Mouse (Mus musculus) naive thymus-derived CD4-positive, alpha-beta T cell, adult 2 months (primary cell): ENCODE data around the gene Eci2.
"Not testable (repeated sequence)": the region's sequence is repeated elsewhere in the genome, so short reads cannot be mapped to it uniquely, and the experiment has no call there.

ENCODE experiments used
- DNase-seq: peaks from one replicate; pipeline ENCODE4 v3.0.0-alpha.2; 2011; ENCODE audit warnings: low read depth

Eci2 gene

DNA sequence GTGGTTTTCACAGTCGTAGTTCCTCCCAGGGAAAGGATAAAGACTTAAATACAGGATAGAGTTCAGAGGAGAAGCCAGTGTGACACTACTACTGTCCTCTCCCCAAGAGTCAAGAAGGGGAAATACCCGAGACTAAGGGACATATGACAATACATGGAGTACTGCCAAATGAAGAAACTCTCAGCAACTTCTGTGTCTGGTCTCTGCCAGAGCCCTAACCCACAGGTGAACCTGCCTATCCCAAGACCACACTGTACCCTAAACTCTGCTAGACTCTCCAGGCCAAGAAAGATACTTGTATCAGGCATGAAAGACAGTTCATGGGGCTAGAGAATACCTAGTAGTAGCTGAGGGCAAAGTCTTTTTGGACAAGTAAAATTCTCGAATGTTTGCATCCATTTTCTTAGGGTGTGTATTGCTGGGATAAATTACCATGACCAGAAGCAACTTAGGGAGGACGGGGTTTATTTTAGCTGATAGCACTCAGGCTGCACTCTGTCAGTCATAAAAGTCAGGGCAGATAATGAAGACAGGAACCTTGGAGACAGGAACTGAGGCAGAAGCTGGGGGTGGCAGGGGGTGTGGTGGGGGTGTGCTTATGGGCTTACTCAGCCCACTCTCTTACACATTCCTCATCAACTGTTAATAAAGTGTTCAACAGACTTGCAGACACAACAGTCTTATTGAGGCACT, 35.2 kb downstream of the Eci2 start:
- no peak for DNase-seq

DNA sequence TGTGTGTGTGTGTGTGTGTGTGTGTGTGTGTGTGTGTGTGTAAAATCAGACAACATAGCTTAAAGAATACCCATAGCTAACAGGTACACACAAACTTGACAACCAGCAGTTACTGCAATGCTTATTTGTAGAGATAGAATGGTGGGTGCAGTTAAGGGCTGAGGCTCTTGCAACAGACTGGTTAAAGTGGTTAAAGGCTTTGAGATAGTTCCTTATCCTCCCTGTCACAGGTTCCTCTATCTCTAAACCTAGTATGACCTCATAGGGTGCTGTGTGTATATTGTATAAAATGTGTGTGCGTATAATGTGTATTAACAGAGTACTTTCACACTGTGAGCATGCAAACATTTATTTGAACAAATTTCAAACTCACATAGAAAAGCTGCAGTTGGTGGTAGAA, 43.4 kb downstream of the Eci2 start:
- DNase-seq: not testable (repeated sequence)

DNA sequence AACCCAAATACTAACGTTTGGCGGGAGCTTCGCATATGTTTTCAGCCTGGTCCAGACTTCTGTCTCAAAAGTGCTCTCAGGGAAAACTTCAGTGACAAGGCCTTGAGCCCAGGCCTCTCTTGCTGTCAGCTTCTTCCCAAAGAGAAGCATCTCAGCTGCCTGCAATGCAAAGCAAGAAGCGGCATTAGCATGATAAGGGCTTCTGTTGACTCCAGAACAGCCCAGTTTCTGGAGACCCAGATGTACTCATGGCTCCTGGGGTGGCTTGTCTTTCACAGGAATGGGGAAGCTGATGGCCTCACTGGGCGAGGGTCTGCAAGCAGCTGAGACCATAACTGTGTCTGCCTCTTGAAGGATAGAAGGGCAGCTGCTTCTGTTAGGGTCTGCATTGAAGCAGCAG, 48.3 kb downstream of the Eci2 start:
- not testable (repeated sequence) for DNase-seq

DNA sequence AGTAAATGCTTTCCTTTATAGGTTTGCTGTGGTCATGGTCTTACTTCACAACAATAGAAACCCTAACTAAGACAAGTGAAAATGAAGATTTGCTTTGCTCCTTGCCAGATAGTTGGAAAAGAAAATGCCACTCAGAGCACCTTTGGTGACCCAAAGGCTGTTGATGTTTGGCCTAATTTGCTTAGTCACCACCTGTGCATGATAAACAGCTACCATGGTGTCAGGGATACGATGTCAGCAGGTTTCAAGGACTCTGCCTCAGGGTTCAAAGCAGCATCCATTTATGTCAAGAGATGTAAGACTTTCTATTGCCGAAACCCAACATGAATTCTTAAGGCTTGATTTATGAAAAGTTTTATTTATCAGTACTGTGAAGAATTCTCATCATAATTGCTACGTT, 49.5 kb downstream of the Eci2 start:
- DNase-seq: no peak

DNA sequence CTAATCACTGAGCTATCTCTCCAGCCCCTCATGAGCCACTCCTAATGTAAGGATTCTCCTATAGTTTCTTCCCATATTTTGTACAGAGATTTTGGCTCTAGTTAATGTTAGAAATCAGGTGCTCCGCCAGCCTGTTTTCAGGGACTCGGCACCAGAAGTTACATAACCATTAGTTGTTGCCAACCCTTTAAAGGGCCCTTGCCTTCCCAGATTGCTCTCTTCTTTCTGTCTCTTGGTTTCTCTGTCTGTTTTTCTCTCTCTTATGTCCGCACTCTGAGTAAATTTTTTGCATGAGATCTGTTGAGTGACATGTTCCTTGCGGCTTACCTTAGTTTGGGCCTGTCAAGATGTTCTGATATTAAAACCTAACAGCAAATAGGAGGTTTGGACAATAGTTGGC, 50.8 kb downstream of the Eci2 start:
- DNase-seq: no peak

DNA sequence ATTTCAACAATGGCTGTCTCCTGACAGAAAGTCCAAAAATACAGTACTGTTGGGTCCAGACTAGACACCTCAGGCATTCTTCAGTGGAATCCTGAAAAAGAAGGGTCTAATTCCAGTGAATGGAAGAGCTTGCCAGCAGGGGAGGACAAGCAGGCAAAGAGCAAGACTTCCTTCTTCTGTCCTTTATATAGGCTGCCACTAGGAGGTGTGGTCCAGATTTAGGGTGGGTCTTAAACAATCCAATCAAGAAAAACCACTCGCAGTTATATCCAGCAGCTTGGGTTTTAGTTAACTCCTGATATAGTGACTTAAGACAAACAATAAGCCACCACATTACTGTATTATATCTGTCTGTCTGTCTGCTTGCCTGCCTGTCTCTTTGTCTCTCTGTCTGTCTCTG, 53.1 kb downstream of the Eci2 start:
- DNase-seq: peak; percentile 41

DNA sequence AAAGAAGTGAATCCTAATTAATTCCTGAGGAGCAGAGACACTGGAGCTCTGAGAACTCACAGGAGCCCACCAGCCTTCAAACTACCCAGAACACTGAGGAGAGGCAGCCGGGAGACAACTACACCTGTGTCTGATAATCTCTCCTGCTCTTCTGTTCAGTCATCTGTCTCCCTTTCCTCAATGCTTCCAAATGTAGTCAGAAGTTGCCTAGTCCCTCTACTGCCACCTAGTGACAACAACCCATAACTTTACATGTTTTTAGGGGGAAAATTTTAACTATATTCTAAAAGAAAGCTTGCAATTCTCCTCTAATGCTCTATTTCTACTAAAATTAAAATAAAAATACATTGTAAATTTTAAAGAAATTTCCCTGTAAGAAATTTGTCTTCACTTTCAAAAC, 53.7 kb downstream of the Eci2 start:
- peak; percentile 76 for DNase-seq

DNA sequence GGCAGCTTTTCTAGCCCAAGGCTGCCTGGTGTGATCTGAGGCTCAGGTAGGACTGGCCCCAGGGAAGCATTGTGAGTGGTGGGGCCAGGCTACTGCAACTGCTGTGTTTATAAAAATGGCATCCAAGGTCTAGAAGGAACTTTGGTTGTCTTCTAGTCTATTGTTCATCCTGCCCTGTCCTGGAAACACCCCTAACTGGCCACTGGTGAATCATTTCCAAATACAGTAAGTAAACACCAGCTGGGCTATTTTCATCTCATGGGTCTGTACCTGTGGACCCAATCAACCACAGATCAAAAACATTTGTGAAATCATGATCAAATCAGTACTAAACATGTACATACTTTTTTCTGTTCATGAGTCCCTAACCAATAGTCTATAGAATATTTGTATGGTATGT, 54.4 kb downstream of the Eci2 start:
- DNase-seq: not testable (repeated sequence)

DNA sequence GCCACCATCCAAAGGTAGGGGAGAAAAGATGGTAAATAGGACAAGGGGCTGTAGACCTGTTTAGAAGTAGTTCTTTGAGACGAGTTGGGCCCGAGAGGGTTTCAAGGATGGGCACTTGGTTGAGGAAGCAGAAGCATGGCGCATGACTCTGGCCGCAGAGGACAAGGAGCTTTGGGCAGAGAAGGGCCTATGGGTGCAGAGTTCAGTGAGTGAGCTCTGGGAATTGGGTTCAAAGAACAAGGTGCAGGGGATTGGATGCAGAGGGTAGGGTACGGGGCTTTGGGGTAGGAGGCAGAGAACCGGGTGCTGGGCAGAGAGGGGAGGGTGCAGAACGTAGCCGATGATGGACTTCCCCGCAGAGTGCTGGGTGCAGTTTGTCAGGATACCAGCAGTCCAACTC, 61.2 kb downstream of the Eci2 start:
- not testable (repeated sequence) for DNase-seq

DNA sequence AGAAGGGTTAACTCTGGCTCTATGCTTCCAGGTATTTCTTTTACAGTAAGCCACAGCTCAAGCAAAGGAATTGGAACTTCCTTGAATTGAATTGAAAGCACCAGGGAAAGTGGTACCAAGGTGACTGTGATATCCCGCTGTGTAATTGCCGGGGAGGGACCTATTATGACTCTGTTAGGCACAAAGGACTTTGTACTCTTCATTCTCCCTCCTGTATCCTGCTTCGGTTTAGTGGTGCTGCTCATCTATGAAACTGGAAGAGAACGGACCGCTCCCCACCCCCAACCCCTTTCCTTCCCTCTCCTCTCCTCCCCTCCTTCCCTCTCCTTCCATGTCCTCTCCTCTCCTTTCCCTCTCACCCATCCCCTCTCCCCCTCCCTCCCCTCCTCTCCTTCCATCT, 62.0 kb downstream of the Eci2 start:
- DNase-seq: no peak

DNA sequence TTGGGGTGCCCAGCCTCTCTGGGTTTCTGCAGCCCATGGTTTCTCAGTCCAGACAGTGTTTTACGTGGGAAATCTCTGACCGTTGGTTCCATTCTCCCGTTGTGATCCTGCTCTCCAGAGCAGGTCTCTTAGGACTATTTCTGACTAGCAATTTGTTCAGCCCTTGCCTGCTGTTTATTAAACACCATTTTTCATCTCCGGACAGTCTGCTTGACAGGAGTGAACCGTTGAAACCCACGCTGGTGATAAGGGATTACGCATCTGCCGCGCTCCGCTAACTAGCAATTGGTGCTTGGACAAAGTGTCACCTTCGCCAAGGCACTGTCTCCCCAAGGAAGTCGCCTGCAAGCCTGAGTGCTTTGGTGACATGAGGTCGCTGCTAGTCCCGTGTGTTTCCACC, 62.5 kb downstream of the Eci2 start:
- DNase-seq: no peak

DNA sequence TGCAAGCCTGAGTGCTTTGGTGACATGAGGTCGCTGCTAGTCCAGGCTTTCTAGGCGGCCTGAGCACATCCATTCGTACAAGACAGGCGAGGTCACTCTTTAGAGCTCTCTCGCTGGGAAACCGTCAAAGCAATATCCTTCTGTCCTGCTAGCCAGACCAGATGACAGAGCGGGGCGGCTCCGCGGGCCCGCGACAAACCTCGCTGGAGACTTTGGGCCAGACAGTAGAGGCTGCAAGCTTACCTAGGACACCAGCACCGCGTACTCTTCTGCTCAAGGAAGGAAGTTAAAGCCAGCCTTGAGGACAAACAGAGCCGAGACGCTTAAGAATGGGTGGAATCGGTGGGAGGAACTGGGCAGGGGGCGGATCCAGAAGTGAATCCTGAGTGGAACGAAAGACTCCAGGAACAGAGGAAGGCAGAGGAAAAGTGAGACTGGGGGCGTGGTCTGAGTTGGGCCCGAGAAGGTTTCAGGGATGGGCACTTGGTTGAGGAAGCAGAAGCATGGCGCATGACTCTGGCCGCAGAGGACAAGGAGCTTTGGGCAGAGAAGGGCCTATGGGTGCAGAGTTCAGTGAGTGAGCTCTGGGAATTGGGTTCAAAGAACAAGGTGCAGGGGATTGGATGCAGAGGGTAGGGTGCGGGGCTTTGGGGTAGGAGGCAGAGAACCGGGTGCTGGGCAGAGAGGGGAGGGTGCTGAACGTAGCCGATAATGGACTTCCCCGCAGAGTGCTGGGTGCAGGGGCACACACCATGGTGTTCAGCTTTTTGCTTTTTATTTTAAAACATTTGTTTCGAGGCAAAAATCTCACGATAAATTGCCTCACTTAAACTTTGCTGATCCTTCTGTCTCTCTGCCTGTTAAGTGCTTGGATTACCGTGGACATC, 63.1 kb downstream of the Eci2 start, which contains the start of gene Eci3:
Eci3 (minus strand) TSS at position 300 of the 887 bp plus-strand sequence.
- DNase-seq: no peak

DNA sequence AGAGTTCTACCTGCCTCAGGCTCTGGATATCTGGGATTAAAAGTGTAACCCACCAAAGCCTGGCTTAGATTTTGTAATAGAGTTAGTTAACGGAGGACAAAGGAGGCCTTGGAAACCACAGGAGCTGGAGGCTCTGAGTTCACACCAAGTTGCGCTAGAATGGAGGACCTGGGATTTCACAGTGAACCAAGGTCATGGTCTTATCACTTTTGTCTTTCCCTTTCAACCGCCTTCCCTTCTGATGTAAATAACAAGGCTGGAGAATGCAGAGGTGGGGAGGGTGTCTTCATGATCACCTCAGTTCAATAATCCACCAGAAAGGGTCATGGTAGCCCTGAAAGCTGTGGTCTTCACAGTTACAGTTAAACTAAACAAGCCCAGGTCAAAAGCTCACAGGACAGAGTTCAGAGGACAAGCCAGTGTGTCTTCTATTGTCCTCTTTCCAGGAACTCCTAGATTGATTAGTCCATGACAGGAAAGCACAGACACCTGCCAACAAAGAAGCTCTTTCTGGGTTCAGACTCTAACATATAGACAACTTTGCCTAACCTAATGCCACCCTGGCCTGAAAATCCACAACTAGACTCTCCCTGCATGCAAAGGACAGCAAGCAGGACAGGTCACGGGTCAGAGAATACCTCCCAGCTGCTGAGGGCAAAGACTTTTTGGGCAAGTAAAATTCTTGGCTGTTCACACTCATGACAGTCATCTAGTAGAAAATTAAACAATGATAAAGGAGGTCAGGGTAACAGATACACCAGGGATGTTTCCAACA, 65.7 kb downstream of the Eci2 start:
- DNase-seq: no peak

DNA sequence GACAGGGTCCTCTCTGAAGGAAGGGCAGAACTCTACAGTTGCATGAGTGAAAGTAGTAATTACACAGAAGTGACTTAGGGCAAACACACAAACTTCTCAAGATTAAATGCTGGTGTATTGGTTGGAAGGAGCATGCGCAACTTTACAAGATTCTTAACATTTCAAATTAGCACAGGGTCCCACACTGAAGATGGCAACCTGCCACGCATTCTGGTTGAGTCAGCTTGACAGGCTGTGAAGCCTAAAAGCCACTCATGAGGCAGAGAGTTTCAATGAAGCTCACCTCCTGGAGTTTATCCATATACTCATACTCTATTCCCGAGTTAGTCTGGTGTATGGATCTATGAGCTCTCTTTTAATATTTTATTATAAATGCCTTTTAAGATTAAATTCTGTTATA, 68.7 kb downstream of the Eci2 start:
- DNase-seq: not testable (repeated sequence)

DNA sequence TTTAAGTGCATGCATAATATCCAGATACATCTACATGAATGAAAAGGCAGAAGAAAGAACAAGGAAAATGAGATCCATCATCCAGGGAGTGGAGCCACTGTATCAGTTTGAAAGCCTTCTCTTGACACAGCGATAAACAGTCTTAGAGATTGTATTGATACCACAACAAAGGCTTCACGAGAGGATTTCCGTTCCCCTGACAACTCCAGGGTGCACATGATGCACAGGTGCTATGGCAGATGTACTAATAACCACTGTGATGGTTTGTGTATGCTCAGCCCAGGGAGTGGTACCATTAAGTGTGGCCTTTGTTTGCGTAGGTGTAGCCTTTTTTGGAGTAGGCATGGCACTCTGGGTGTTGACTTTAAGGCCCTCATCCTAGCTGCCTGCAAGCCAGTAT, 70.0 kb downstream of the Eci2 start:
- peak; percentile 56 for DNase-seq

DNA sequence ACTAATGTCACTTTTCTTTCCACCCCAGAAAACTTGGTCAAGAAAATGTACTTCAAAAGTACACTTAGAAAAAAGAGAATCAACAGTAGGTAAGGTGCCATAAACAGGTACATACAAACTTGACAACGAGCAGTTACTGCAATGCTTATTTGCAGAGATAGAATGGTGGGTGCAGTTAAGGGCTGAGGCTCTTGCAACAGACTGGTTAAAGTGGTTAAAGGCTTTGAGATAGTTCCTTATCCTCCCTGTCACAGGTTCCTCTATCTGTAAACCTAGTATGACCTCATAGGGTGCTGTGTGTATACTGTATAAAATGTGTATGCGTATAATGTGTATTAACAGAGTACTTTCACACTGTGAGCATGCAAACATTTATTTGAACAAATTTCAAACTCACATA, 75.5 kb downstream of the Eci2 start:
- DNase-seq: not testable (repeated sequence)

DNA sequence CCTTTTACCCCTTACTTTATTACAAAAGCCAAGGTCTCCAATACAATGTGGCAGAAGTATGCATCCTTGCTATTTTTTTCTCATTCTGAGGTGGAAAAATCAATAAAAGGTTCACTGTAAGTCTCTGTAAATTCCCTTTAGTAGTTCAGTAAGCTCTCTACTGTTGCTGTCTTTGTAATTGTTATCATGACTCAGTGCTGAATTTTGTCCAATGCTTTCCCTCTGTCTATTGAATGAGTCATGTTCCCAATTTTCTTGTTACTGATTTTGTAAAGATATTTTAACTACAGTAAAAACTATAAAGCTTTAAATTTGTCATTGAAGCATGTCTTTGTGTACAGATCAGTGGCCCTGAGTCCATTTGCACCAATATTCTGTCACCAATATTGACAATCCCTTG, 84.5 kb downstream of the Eci2 start:
- no peak for DNase-seq

DNA sequence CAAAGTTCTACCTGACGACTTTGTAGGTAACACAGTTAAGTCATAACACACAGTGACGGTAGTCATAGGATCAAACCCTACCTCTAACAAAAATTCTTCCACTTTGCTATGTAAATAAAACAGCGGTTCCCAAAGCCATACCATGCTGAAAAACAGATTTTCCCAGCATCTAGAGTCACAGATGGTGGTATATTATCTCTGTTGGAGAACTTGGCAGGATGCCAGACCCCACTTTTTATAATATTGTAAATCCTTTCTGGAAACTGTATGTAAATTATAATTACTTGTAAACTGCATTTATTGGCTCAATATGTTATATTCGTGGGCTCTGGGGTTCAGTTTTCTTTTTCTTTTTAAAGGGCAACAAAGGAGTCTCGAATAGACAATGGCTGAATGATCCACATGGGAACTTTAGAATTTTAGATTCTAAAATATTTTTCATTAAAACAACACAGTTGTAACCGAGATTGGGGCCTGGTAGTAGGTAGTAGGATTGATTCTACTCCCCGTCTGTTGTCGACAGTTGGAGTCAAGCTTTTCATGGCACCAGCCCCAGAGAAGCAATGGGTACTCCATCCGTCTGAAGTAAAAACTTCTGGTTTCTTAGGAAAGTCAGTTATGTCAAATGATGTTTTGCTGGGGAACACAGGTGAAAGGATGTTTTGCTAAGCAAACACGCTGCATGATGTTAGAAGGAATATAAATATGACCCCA, 91.8 kb downstream of the Eci2 start:
- no peak for DNase-seq
